Mouse (Mus musculus) gastrocnemius, adult 2 months (tissue): Measurements from ENCODE around the gene Gm6614. TPM values are rescaled to one million over a fixed set of nuclear protein-coding genes. Genes with fewer than 3 reads are reported as not detected.

Source experiments
- DNase-seq: peaks from one replicate; pipeline ENCODE4 v3.0.0; 2022
- H3K27ac ChIP-seq: fragments of 200-600 bp; 2 replicates; pipeline ENCODE4 v1.8.1; 2022; ENCODE audit warnings: mild to moderate bottlenecking
- H3K4me3 ChIP-seq: fragments of 200-600 bp; 2 replicates; pipeline ENCODE4 v1.8.1; 2022; ENCODE audit warnings: mild to moderate bottlenecking, moderate library complexity
- CTCF ChIP-seq: fragments of 200-600 bp; IDR thresholded peaks from 2 replicates; pipeline ENCODE4 v1.8.1; 2022; ENCODE audit warnings: antibody characterized with exemption, mild to moderate bottlenecking, moderate library complexity
- intact Hi-C: fragments of 180-260 bp; cut with DNase I; formaldehyde crosslinking; loops from one replicate; pipeline ENCODE4 v1.15.1; 2025
- total RNA-seq, 2 experiments: library from RNA; stranded (reverse); gene quantifications; 2 replicates each; pipeline ENCODE4 v1.2.3; 2021

The Gm6614 gene
- total RNA-seq, 2 experiments from 2014 or later: not detected

DNA sequence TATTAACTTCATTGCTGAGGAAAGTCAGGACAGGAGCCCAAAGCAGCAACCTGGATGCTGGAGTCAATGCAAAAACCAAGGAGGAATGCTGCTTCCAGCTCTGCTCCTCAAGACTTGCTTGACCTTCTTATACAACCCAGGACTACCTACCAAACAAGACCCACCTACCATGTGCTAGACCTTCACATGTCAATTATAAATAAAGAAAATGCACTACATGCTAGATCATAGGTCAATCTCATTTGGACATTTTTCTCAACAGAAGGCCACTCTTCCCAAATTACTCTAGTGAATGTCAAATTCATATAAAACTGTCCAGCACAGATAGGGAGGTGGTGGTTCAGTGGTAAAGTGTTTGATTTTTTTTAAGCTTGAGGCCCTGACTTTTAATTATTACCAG, 64.4 kb downstream of the Gm6614 start, which contains the start of gene Slco1a1:
TSS of gene Slco1a1 (minus strand) at position 101 of the 400 bp plus-strand sequence.
- no peak for TF ChIP-seq CTCF
- no peak for DNase-seq
- H3K27ac ChIP-seq: no peak within 1 kb of the TSS
- intact Hi-C loops: no loop called here
- no peak within 1 kb of the TSS for H3K4me3 ChIP-seq

- TF ChIP-seq CTCF: no peak
- intact Hi-C loops: no loop called here
- no peak overlapping the region for H3K4me3 ChIP-seq
- no peak overlapping the region for H3K27ac ChIP-seq
- no peak for DNase-seq
These were observed 70.8 kb downstream of the Gm6614 start for GRCm38 (mm10) chr6:141940451-141940850.

Other genes with a start within 250 kb of the Gm6614 start
- gene Gm5724, start 237.6 kb downstream of the Gm6614 start, total RNA-seq: not detected
- gene Slco1a4, start 155.2 kb downstream of the Gm6614 start, total RNA-seq: under 1 TPM in 1 of 2 experiments, not detected in 1; 0.10 TPM
- gene Slco1a1, start 64.5 kb downstream of the Gm6614 start, total RNA-seq: not detected
- gene Slco1a6, start 197.1 kb upstream of the Gm6614 start, total RNA-seq: under 1 TPM; 0.59 to 0.61 TPM